Mouse (Mus musculus): ENCODE data around the gene Zc3h12d.

Gene Zc3h12d

DNA sequence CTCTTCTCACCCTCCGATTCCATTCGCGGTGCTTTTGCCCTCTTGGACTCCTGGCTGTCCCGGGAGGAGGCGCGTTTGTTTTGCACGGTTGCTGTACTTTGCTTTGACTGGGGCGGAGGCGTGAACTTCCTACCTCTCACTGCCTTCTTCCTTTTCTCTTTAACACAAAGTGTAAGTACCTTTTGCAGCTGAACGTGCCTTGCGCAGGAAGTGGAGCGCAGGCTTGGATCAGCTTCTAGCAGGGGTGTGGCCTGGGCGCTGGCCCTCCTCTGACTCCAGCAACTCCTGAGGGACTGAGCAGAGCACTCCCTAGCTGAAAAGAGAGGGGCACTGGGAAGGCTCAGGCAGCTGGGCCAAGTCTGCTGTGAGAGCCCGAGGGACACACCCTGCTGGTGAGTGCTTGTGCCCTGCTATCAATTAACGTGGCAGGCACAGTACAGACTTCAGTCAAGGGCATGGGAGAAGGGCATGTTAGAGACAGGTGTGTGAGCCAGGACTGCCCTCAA is at the start of gene Zc3h12d:
Zc3h12d (plus strand) TSS at position 300 of the 506 bp plus-strand sequence.
- peak; percentile 33 for DNase-seq

DNA sequence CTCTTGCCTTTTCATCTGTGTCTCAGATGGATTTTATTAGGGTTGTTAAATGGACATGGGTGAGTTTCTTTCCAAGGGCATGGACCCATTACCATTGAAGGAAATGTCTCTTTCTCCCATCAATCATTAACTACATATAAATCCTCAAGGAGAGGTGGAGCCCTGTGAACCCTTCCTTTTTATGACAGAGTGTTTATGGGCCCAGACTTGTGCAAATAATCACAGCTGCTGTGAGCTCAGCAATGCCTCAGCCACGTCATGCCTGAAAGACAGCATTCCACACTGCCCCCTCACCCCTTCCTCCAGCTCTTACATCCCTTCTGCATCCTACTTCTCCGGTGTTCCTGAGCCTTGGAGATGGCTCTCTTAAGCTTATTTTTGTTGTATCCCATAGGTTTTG is 45.0 kb upstream of the Zc3h12d start:
- no peak for DNase-seq

DNA sequence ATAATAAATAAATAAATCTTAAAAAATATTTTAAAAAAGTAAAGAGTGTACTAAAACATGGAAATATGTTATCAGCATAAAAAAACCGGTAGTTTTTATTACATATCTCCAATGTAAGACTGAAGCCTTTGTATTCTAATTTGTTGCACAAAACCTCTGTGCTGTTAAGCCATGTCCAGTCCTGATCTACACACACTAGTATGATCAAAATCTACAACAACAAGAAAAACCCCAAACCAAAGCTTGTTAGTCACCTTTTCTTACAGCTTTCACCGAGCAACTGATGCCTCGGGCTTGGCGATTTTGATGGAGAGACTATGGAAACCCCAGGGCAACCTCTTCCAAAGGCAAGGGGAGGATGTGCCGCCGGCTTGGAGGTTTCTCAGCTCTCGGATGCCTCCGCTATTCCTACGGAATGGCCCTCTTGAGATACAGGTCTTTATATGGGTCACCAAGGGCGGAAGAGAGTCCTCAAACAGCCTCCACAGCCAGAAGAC is 40.0 kb upstream of the Zc3h12d start:
- DNase-seq, result no peak

DNA sequence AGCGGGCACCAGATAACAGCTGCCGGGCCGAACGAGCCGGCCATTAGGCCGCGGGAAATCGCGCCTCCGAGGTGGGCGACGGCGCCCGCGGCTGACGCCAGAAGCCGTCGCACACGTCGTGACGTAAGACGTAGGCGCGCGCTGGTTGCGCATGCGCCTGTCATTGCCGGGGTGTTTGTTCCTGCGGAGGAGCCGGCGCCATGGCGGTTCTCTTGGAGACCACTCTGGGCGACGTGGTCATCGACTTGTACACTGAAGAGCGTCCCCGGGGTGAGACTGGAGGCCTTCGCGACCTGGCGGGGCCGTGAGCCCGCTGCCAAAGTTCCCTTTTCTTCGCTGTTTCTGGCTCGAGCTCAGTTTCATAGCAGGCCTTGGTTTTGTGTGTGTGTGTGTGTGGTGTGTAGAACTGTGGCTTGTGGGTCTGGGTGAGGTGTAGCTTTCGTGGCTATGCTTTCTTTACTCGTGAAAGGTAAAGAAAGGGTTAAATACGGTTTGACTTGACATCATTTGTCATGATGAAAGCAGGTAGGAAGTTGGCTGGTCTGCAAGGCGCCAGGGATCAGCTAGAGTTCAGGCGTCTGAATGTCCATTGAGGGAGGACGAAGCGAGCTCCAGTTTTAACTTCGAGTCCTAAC is 39.4 kb upstream of the Zc3h12d start, which contains the start of the genes Ginm1 and Ppil4:
Ginm1 (minus strand) TSS at position 74 of the 635 bp plus-strand sequence.
Ppil4 (plus strand) TSS at position 141 of the 635 bp plus-strand sequence.
- DNase-seq, result peak; percentile 96

DNA sequence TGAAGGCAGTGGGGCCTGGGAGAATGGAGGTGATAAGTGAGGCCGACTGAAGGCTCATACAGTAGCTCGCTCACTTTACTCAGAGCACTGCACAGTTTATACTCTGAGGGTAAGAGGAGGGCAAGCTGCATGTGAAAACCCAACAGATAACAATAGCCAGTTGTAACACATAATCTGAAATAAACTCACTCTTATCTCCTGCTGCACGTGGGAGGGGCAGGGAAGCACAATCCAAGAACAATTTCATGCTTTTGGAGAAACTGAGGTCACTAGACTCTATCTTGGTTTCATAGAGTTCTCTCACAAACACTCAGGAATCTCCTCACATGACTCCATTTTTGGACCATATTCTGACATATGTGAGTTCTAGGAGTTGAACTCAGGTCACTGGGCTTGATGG is 31.0 kb upstream of the Zc3h12d start:
- DNase-seq, result no peak

DNA sequence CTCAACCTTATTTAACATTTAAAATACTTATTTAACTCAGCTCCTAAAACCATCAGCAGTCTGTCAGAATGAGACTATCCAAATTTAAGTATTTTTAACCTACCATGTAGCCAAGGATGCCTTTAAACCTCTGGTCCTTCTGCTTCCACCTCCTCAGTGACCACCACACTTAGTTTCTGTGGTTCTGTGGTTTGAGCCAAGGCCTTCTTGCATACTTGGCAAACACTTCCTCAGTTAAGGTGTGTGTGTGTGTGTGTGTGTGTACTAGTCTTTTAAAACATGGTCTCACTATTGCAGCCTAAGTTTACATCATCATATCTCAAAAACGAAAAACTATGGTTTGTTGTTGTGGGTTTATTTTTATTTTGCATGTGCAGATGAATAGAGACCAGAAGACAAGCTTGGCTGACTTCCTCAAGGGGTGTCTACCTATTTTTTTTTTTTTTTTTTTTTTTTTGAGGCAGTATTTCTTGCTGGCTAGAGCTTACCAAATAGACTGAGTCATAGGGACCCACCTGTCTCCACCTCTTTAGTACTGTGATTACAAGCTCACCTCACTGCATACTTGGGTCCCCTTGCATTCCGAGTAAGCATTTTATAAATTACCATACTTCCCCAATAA is 29.6 kb upstream of the Zc3h12d start:
- no peak for DNase-seq

DNA sequence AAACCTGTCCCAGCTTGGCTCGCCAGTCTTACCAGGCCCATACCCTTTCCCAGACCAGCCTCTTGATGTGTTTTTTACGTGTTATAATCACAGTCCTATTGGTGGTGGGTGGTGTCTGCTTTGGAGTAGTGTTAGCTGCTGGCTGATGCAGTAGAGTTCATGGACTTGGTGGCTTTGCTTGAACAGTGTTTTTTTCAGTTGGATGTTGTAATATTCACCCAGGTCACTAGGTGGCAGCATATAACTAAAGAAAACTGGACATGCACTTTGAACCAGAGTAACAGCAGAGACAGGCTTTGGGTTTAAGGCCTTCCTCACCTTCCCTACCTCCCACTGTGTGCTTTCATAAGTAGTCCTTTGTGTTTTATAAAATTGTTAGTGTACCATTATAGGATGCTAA is 22.3 kb upstream of the Zc3h12d start:
- DNase-seq, result peak; percentile 79

DNA sequence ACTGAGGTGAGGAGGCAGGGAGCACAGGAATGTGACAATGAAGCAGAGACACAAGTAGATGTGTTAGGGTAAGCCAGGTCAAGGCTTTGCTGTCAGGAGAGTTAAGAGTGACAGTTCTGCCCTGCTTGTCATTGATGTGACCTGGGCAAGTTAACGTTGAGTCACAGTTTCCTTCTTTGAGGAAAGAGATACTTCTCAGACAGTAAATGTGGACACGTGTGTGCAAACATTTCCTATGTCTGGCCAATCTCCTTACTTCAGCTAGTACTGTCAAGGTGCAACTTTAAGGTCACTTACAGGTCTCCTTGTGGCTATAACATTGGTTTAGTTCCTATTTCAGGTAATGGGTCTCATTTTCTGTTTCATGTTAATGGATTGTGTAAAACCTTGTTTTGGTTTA is 15.8 kb upstream of the Zc3h12d start:
- no peak for DNase-seq

DNA sequence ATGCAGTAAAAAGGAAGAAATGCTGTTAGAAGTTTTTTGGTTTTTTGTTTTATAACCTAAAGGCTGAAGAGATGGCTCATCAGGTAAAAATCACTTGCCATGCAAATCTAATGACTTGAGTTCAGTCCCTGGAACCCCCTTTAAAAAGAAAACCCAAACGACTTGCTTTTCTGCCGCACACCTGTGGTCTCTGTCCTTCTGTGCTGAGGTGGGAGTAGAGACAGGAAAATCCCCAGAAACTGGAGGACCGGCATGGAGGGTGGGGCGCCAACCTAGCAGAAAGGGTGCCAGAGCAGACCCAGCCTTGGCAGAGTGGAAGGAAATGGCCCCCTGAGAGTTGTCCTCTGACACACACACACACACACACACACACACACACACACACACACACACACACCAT is 13.6 kb upstream of the Zc3h12d start:
- DNase-seq, result no peak

DNA sequence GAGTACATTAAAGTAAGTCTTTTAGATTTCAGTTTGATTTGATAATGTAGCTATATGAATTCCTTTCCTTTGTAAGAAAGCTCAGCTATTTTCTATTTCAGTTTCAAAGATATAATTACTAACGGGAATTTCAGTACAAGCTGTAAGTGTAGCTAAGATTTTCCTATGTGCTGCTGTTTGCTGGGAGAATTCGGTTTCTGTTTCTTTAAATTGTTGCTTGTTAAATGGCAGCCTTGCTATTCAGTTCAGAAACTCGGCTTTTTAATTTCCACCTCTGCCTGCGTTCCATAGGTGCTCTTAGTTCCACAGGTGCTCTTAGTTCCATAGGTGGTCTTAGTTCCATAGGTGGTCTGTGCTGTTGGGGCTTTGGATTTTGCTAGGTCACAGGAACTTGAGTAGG is 13.1 kb upstream of the Zc3h12d start:
- no peak for DNase-seq

DNA sequence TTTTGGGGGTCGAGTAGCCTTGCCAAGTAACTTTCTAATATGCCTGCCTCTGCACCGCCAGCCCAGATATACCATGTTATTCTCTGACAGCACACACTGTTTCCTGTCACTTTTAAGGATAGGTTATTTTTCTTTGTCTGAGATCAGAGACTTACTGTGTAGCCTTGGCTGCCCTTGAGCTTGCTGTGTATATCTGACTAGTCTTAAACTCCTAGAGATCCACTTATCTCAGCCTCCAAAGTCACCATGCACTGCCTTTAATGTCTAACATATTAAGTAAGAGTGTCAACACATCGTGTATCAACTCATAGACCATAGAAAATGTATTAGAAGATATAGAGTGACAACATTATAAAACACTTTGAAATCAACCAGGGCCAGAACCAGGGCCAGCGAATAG is 12.7 kb upstream of the Zc3h12d start:
- no peak for DNase-seq

DNA sequence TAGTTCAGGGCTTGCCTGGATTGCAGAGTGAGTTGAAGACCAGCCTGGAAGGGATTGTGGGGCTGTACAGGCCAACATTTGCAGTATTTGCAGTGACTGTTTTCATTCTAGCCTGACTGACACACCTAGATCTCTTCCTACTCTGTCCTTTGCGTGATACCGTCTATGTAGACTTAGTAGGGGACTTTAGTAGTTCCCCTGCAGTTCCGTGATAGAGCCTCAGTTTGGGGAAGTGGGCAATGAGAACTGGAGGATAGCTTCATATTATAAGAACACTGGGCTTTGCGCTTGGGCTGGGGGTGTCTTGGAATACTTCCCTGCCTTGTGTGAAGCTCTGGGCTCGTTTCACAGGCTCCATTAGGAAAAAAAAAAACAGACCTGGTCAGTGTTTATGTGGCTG is 12.1 kb upstream of the Zc3h12d start:
- DNase-seq, result no peak

DNA sequence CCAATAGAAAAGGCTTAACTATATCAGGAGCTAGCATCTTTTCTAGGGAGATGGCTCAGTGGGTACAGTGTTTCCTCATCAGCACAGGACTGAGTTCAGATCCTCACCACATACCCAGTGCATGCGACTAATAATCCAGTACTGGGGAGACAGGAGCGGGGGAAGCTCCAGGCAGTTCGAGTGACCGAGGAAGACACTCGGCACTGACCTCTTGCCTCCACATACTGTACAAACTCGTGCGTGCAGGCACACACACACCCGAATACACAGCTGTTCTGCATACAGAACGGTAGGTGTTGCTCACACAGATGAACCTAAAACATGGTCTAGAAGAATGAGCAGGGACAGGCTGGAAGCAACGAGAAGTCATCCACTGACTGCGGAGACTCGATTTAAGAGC is 10.3 kb upstream of the Zc3h12d start:
- no peak for DNase-seq

DNA sequence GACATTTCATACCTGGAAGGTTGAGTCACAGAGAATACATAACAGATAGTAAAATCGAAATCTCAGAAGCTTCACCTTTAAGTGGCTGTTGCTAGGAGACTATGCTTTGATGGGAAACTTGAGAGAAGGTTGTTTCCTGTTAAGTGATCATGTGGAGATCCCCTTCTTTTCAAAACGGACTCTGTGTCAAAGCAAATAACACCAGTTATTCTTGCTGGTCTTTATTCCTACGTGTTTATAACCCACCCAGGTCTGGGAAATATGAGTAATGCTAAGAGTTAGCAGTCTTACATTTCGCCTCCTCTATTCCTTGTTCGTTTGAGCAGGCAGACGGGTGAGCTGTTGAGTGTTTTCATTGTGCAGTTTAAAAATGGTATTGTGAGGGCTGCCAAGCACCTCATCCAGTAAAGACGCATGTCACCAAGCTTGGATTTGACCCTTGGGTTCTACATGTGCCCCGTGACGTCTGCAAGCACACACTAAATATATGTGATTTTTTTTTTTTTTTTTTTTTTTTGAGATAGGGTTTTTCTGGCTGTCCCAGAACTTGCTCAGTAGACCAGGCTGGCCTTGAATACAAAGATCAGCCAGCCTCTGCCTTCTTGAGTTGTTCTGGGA is 7.5 kb upstream of the Zc3h12d start:
- DNase-seq, result no peak

DNA sequence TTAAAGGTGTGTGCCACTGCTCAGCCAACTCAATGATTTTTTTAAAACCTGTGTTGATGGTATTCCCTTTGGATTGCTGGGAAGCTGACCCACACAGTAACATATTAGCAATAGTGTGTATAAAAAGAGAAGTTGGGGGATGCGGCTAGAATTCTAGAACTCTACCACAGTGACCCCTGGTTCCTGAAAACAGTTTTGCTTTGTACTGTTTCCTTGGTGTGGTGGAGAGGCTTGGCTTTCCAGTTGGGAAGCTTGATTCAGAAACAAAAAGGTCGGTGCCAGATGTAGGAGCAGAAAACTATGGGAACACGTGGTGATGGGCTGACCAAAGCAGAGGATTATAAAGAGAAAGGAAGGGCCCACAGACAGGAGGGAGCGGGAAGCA is 7.0 kb upstream of the Zc3h12d start:
- no peak for DNase-seq

DNA sequence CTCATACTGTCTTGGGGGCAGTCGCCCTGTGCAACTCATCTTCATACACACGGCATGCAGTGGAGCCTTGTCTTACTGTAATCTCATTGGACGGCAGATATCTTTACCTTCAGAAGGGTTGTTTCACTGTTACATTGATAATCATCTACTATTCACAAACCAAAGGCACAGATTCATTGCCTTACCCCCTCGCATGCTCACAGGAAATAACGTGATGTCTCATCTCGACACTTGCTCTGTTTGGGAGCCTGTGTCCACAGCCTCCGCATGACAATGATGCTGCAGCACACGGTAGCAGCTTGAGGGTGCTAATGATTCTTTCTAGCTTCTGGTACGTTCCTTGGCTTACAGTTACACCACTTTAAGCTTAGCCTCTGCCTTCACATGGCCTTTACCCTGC is 6.2 kb upstream of the Zc3h12d start:
- no peak for DNase-seq

DNA sequence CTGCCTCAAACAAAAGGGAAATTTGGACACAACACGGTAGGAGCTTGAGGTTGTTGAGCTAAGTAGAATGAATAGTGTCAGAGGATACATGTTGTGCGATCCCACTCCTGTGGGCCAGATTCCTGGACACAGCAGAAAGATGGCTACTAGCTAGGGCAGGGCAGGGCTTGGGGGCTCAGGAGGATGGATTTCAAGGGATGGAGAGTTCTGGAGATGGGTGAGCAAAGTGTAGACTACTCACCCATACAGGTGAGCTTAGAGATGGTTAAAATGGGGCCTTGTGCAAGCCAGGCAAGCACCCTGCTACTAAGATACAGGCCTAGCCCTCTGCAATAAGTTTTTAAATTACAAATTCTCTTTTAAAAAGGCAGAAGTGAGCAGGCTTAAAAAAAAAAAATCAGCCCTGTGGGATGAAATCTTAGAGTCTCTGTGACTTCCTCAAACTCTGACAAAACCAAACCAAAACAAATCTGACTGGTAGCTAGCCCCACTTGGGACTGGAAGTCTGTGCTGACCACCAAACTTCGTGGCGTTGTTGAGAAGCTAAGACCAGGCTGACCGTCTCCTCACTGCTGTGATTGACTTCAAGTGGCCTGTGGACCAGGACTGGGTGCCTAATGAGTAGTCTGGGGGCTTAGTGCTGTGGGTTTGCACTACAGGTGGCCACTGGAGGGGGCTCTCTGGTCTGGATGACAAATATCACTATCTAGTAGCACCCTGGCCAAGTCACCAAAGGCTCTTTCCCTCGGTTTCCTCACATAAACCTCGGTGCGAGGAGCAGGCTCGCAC is 1.3 kb downstream of the Zc3h12d start:
- no peak for DNase-seq

DNA sequence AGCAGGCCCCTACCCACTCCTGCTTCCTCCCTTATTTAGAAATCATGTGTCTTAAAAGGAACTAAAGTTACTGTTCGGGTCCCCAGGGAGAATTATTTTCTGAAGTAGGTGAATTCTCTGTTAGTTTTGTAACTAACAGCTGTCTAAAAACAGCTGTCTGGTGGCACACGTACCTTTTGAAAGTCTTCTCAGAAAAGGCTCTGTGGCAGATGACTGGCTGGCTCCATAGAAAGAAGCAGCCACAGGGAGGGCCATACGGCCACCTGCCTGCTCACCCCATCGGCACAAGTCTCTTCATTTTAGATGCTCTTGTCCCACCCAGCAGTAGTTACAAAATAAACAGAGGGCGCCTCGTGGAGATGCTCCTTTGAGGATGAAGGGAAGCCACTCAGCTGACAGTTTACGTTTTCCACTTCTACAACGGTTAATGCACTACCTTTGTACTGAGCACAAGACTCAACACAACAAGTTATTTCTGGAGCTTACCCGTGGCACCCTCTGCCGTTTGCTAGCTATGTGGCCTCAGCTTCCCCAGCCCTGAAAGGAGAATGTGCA is 2.5 kb downstream of the Zc3h12d start:
- DNase-seq, result no peak

DNA sequence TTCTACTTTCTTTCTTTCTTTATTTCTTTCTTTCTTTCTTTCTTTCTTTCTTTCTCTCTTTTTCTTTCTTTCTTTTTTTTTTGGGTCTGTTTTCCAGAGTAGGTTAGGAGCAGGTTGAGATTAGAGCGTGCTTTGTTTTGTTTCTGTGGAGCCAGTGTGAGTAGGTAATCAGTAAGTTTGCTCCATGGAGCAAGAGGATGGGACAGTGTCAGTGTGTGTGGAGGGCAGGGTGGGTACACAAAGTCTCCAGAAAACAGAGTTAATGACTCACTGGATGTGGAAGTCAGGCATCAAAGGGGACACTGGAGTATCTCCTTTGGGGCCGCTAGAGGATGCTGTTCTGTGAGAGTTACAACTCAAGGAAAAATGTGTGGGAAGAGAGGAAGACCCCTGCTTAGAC is 4.6 kb downstream of the Zc3h12d start:
- no peak for DNase-seq

DNA sequence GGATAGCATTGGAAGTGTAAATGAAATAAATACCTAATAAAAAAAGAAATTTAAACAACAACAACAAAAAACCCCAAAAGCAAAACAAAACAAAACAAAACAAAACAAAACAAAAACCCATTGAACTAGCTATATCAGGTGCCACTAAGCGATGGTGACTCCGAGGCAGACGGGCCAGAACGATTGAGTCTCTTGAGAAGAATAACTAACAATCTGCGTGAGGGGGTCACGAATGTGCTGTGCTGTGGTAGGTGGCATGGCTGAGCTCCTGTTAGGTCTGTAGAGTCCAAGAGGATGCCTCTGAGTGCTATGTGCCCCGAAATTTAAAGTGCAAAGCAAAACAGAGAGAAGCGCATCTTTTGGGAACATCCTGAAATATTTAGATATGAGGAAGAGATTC is 5.2 kb downstream of the Zc3h12d start:
- DNase-seq, result no peak

DNA sequence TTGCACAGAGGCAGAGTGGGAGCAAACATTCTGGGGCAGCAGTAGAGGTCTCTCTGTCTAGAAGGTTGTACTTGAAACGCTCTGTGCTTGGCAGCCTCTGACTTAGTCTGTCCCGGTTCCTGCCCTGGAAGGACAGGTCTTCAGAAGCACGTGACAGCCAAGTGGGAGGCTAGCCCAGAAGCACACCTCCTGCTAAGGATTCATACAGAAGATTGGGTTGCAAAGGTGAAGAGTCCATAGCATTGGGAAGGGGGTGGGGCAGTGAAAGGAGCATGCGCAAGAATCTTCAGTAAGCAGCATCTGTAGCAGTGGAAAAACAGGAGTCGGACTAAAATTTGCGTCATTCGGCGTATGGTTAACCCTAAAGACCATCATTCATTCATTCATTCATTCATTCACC is 5.8 kb downstream of the Zc3h12d start:
- no peak for DNase-seq

DNA sequence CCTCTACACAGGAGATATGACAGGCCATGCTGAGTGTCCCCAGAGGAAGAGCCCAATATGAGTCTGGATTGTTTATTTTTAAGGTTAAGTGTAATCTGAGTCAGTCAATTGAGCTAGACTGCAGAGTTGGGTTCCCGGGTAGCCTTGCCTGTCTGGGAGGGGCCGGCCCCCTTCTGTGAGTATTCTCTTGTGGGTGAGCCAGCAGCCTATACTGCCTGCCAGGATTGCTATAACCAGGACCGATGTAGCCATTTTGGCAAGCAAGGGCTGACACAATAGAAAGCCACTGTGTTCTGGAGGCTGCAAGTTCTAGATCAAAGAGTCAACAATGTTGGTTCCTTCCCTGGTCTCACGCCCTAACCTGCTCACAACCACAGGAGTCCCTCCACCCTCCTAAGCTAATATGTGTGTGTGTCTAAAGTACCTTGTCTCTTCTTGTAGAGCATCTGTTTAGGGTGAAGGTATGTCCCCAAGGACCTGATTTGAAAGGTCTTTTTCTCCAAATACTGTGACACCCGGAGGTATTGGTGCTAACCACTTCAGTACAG is 6.7 kb downstream of the Zc3h12d start:
- DNase-seq, result no peak
